In genomic region chr12:102758403-102758756, GRCm38 (mm10) we compare ENCODE assay signal across 8 mouse cellular contexts. TPM values are rescaled to one million over a fixed set of nuclear protein-coding genes. Genes with fewer than 3 reads are reported as not detected.
A peak's percentile ranks its signal among the peaks of the same experiment; 100 is the strongest.
DNase-seq lines count a peak whose midpoint lies in the region; ATAC-seq lines count a peak whose summit lies in the region.

TSS of gene Gm20604 (minus strand) at chr12:102758672.

- WGBS in hindbrain, embryonic 14.5 days: under 1% methylated on average over 10 of the region's 10 CpGs
- WGBS in liver, embryonic 15.5 days (ENCODE audit: insufficient replicate concordance): 1% methylated on average over 10 of the region's 10 CpGs

- no peak for DNase-seq in left cerebral cortex, adult 18-20 months (ENCODE audit: low spot score in 2 of 2)
- DNase-seq in left cerebral cortex, adult 11 months (ENCODE audit: low spot score): no peak
- DNase-seq in c-Kit-positive CD71-positive TER-119-positive erythroid progenitor cells, embryonic 14.5 days (ENCODE audit: low spot score): peak; percentile 24
- DNase-seq in hindbrain, embryonic 14.5 days (ENCODE audit: low spot score): no peak
- DNase-seq in T-cell, adult 2 months (ENCODE audit: low spot score): no peak
- DNase-seq in thymus, postnatal 4 days: no peak

- H3K9me3 ChIP-seq in hindbrain, embryonic 14.5 days (ENCODE audit: control insufficient read depth, low read length): no peaks in the 10 kb centered on the region
- H3K9me3 ChIP-seq in liver, embryonic 15.5 days (replicated peaks): no peaks in the 10 kb centered on the region

- H3K4me3 ChIP-seq in hindbrain, embryonic 14.5 days (replicated peaks; ENCODE audit: low read length): peak within 1 kb of the TSS; percentile 79
- peak within 1 kb of the TSS; percentile 80 for H3K4me3 ChIP-seq in liver, embryonic 15.5 days (replicated peaks)

- H3K36me3 ChIP-seq in hindbrain, embryonic 14.5 days (replicated peaks; ENCODE audit: control insufficient read depth, insufficient read depth): peaks cover 13% of the 10 kb centered on the region
- H3K36me3 ChIP-seq in liver, embryonic 15.5 days (replicated peaks): peaks cover 15% of the 10 kb centered on the region

- peaks cover 19% of the 10 kb centered on the region for H3K4me1 ChIP-seq in hindbrain, embryonic 14.5 days (replicated peaks; ENCODE audit: control insufficient read depth, insufficient read depth, low read length)
- H3K4me1 ChIP-seq in liver, embryonic 15.5 days (replicated peaks): peaks cover 41% of the 10 kb centered on the region

- no peak for ATAC-seq in hindbrain, embryonic 14.5 days (ENCODE audit: low FRiP score)
- ATAC-seq in liver, embryonic 15.5 days (ENCODE audit: insufficient read depth): no peak
- ATAC-seq in granulocyte monocyte progenitor cell, adult 5-6 weeks (replicated peaks; ENCODE audit: poor library complexity, severe bottlenecking): no peak

- no peaks in the 10 kb centered on the region for H3K27me3 ChIP-seq in hindbrain, embryonic 14.5 days (ENCODE audit: control insufficient read depth, insufficient read depth, low read length)
- H3K27me3 ChIP-seq in liver, embryonic 15.5 days: no peaks in the 10 kb centered on the region

- H3K27ac ChIP-seq in hindbrain, embryonic 14.5 days: peak within 1 kb of the TSS; percentile 90
- peak within 1 kb of the TSS; percentile 84 for H3K27ac ChIP-seq in liver, embryonic 15.5 days (replicated peaks)

- H3K4me2 ChIP-seq in hindbrain, embryonic 14.5 days (replicated peaks): peak within 1 kb of the TSS; percentile 65
- H3K4me2 ChIP-seq in liver, embryonic 15.5 days: peak within 1 kb of the TSS; percentile 83

- H3K9ac ChIP-seq in hindbrain, embryonic 14.5 days: peak within 1 kb of the TSS; percentile 74
- peak within 1 kb of the TSS; percentile 80 for H3K9ac ChIP-seq in liver, embryonic 15.5 days

RNA-seq across cellular contexts. Expression of gene Gm20604, which starts in this region (rescaled TPM):
- 10 to 100 TPM; 16.5 to 19.1 TPM for total RNA-seq in left cerebral cortex, adult 18-20 months (2021)
- polyA plus RNA-seq in hindbrain, embryonic 14.5 days (2014; fragmentation: Nextera tagmentation; extraction: Ambion mirVana): 49.5 and 50.7 TPM in 2 replicates
- polyA plus RNA-seq in liver, embryonic 15.5 days (2015; fragmentation: Nextera tagmentation; extraction: Ambion mirVana): 7.1 and 7.2 TPM in 2 replicates
- total RNA-seq in granulocyte monocyte progenitor cell, adult 5-6 weeks (2014; fragmentation: Nextera tagmentation): 6.6 and 9.7 TPM in 2 replicates
- total RNA-seq in granulocyte monocyte progenitor cell, adult 5-6 weeks (2017): 7.3 and 8.3 TPM in 2 replicates
